Mouse (Mus musculus) MEL (cell line): ENCODE results near the gene Zfp655. TPM values are rescaled to one million over a fixed set of nuclear protein-coding genes. Genes with fewer than 3 reads are reported as not detected.
"Not testable (repeated sequence)": the region's sequence is repeated elsewhere in the genome, so short reads cannot be mapped to it uniquely, and the experiment has no call there.

Experiments
- DNase-seq: peaks from one replicate; pipeline ENCODE4 v3.0.0; 2011; ENCODE audit warnings: low read depth, low spot score
- H3K27ac ChIP-seq: 2 replicates; pipeline ENCODE4 v1.5.1; 2012; ENCODE audit warnings: low read depth, mild to moderate bottlenecking, control low read depth, low read length, moderate library complexity; ENCODE audit not compliant: control insufficient read depth
- H3K27me3 ChIP-seq, 2 experiments: fragments of 150-350 bp in 1 of 2; sonication (generic) in 1 of 2; 2 replicates each; pipeline ENCODE4 v1.6.1; 2012; ENCODE audit warnings: low read length in 2 of 2, mild to moderate bottlenecking in 2 of 2, improper control_type of control experiment in 1 of 2, moderate library complexity in 1 of 2; ENCODE audit not compliant: insufficient read depth in 2 of 2, control insufficient read depth in 1 of 2
- H3K36me3 ChIP-seq, 2 experiments: 2 replicates each; pipeline ENCODE4 v1.6.1; 2012 to 2014; ENCODE audit warnings: low read length in 2 of 2, improper control_type of control experiment in 1 of 2, inconsistent platforms in 1 of 2, mild to moderate bottlenecking in 1 of 2; ENCODE audit not compliant: insufficient read depth in 2 of 2, control insufficient read depth in 1 of 2
- H3K4me1 ChIP-seq, 2 experiments: fragments of 150-350 bp in 1 of 2; sonication (generic) in 1 of 2; 2 replicates each; pipeline ENCODE4 v1.6.1; 2012; ENCODE audit warnings: low read length in 2 of 2, improper control_type of control experiment in 1 of 2, mild to moderate bottlenecking in 1 of 2; ENCODE audit not compliant: insufficient read depth in 2 of 2, control insufficient read depth in 1 of 2
- H3K4me3 ChIP-seq, 2 experiments: fragments of 150-350 bp in 1 of 2; sonication (generic) in 1 of 2; 2 replicates each; pipeline ENCODE4 v1.5.1; 2012; ENCODE audit warnings: low read depth in 2 of 2, low read length in 2 of 2, mild to moderate bottlenecking in 2 of 2, moderate library complexity in 2 of 2, control low read depth in 1 of 2, improper control_type of control experiment in 1 of 2; ENCODE audit not compliant: control insufficient read depth in 1 of 2, insufficient read depth in 1 of 2
- H3K79me2 ChIP-seq: 2 replicates; pipeline ENCODE4 v1.6.1; 2012; ENCODE audit warnings: mild to moderate bottlenecking, low read length, moderate library complexity; ENCODE audit not compliant: control insufficient read depth, poor library complexity, insufficient read depth
- H3K9ac ChIP-seq: 2 replicates; pipeline ENCODE4 v1.6.1; 2012; ENCODE audit warnings: low read depth, mild to moderate bottlenecking, control low read depth, low read length, moderate library complexity; ENCODE audit not compliant: control insufficient read depth, poor library complexity, severe bottlenecking
- H3K9me3 ChIP-seq: fragments of 150-350 bp; sonication (generic); replicated peaks from 2 replicates; pipeline ENCODE4 v1.6.1; 2012; ENCODE audit warnings: mild to moderate bottlenecking, low read length, improper control_type of control experiment, moderate library complexity; ENCODE audit not compliant: insufficient read depth
- BHLHE40 ChIP-seq: IDR thresholded peaks from 2 replicates; pipeline ENCODE4 v1.6.1; 2012; ENCODE audit warnings: low read depth, mild to moderate bottlenecking, inconsistent platforms, low read length, improper control_type of control experiment, borderline replicate concordance
- CHD2 ChIP-seq: IDR thresholded peaks from 2 replicates; pipeline ENCODE4 v1.6.1; 2011; ENCODE audit warnings: low read length, improper control_type of control experiment
- ELF1 ChIP-seq: IDR thresholded peaks from 2 replicates; pipeline ENCODE4 v1.6.1; 2014; ENCODE audit warnings: low read depth, mild to moderate bottlenecking, inconsistent platforms, low read length, improper control_type of control experiment, moderate library complexity
- EP300 ChIP-seq, 2 experiments: IDR thresholded peaks; 2 replicates each; pipeline ENCODE4 v1.6.1; 2011; ENCODE audit warnings: improper control_type of control experiment in 2 of 2, low read length in 2 of 2, low read depth in 1 of 2, mild to moderate bottlenecking in 1 of 2
- ETS1 ChIP-seq: IDR thresholded peaks from 2 replicates; pipeline ENCODE4 v1.6.1; 2012; ENCODE audit warnings: low read depth, mild to moderate bottlenecking, inconsistent platforms, low read length, improper control_type of control experiment, moderate library complexity
- GATA1 ChIP-seq: IDR thresholded peaks from 2 replicates; pipeline ENCODE4 v1.6.1; 2011; ENCODE audit warnings: low read depth, low read length, improper control_type of control experiment
- JUND ChIP-seq: IDR thresholded peaks from 2 replicates; pipeline ENCODE4 v1.6.1; 2011; ENCODE audit warnings: low read depth, mild to moderate bottlenecking, improper control_type of control experiment, low read length
- MAX ChIP-seq: IDR thresholded peaks from 2 replicates; pipeline ENCODE4 v1.6.1; 2011; ENCODE audit warnings: low read length, improper control_type of control experiment
- MAZ ChIP-seq: IDR thresholded peaks from 2 replicates; pipeline ENCODE4 v1.6.1; 2012; ENCODE audit warnings: low read depth, mild to moderate bottlenecking, inconsistent platforms, low read length, improper control_type of control experiment
- MXI1 ChIP-seq: IDR thresholded peaks from 2 replicates; pipeline ENCODE4 v1.6.1; 2011; ENCODE audit warnings: mild to moderate bottlenecking, low read depth, low read length, improper control_type of control experiment
- MYC ChIP-seq: IDR thresholded peaks from 2 replicates; pipeline ENCODE4 v1.6.1; 2011; ENCODE audit warnings: low read depth, mild to moderate bottlenecking, low read length, improper control_type of control experiment, moderate library complexity
- POLR2A ChIP-seq, 2 experiments: IDR thresholded peaks; 2 replicates each; pipeline ENCODE4 v1.6.1; 2011 to 2012; ENCODE audit warnings: low read length in 2 of 2, mild to moderate bottlenecking in 2 of 2, control low read depth in 1 of 2, improper control_type of control experiment in 1 of 2, low read depth in 1 of 2, moderate library complexity in 1 of 2; ENCODE audit not compliant: control insufficient read depth in 1 of 2, insufficient read depth in 1 of 2, poor library complexity in 1 of 2
- POLR2AphosphoS2 ChIP-seq: IDR thresholded peaks from 2 replicates; pipeline ENCODE4 v1.6.1; 2011; ENCODE audit warnings: low read length, improper control_type of control experiment
- RAD21 ChIP-seq: IDR thresholded peaks from 2 replicates; pipeline ENCODE4 v1.6.1; 2011; ENCODE audit warnings: mild to moderate bottlenecking, low read depth, low read length, improper control_type of control experiment
- RCOR1 ChIP-seq: IDR thresholded peaks from 2 replicates; pipeline ENCODE4 v1.6.1; 2012; ENCODE audit warnings: low read depth, mild to moderate bottlenecking, inconsistent platforms, low read length, improper control_type of control experiment
- SIN3A ChIP-seq: IDR thresholded peaks from 2 replicates; pipeline ENCODE4 v1.6.1; 2012; ENCODE audit warnings: low read length, improper control_type of control experiment, inconsistent platforms
- TAL1 ChIP-seq: IDR thresholded peaks from 2 replicates; pipeline ENCODE4 v1.6.1; 2012; ENCODE audit warnings: mild to moderate bottlenecking, inconsistent platforms, low read length, moderate library complexity, mixed read lengths
- TCF12 ChIP-seq: IDR thresholded peaks from 2 replicates; pipeline ENCODE4 v1.6.1; 2014; ENCODE audit warnings: low read depth, mild to moderate bottlenecking, inconsistent platforms, low read length, improper control_type of control experiment, moderate library complexity
- ZC3H11A ChIP-seq: IDR thresholded peaks from 2 replicates; pipeline ENCODE4 v1.6.1; 2012; ENCODE audit warnings: low read depth, mild to moderate bottlenecking, inconsistent platforms, low read length, improper control_type of control experiment
- ZKSCAN1 ChIP-seq: IDR thresholded peaks from 2 replicates; pipeline ENCODE4 v1.6.1; 2012; ENCODE audit warnings: low read depth, mild to moderate bottlenecking, inconsistent platforms, low read length, improper control_type of control experiment, moderate library complexity
- ZMIZ1 ChIP-seq: IDR thresholded peaks from 2 replicates; pipeline ENCODE4 v1.6.1; 2012; ENCODE audit warnings: low read depth, mild to moderate bottlenecking, inconsistent platforms, low read length, improper control_type of control experiment, moderate library complexity
- polyA plus RNA-seq, 2 experiments: library from polyadenylated mRNA; stranded (reverse) in 1 of 2; unstranded in 1 of 2; fragments of >175 nt in 1 of 2; fragments of >200 nt in 1 of 2; gene quantifications; 2 replicates each; pipeline versions ENCODE4 v1.2.1 to v1.2.4; 2012; ENCODE audit warnings: low replicate concordance in 2 of 2, low read depth in 1 of 2; ENCODE audit not compliant: insufficient read length in 2 of 2, insufficient read depth in 1 of 2, missing spikeins in 1 of 2
- total RNA-seq: library from RNA; depleted of rRNA; stranded (reverse); fragments of 300-350 nt; gene quantifications from 2 replicates; pipeline ENCODE4 v1.2.3, GENCODE M21; 2012

Gene Zfp655
- total and polyA plus RNA-seq, 3 experiments: 25.2 to 35.3 (median 26.9) TPM

DNA sequence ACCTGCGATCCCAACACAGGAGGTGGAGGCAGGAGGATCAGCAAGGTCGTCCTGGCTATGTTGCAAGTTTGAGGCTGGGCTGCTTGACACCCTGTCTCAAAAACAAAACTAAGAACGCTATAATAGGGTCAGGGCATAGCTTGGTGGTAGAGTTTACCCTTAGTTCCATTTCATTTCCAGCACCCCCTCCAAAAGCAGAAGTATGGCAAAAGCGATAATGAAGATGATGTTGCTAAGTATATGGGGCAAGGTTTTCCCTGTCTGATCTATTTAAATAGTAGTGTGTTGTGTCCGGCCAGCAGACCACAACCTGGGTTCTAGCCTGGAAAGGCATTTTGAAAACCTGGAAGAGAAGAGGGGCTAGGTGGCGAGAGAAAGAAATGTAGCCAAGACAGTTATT, 23.6 kb upstream of the Zfp655 start:
- peak overlapping the region; percentile 33 to 38 for H3K4me3 ChIP-seq
- H3K4me1 ChIP-seq: peaks cover 0 to 14% of the 10 kb centered on the region in 2 experiments; a peak in 3 of 4 replicates
- DNase-seq: peak; percentile 78
- H3K27me3 ChIP-seq: no peaks in the 10 kb centered on the region
- H3K36me3 ChIP-seq: peaks cover 0 to 18% of the 10 kb centered on the region in 2 experiments; a peak in 2 of 4 replicates
- peak overlapping the region; percentile 57 for H3K9ac ChIP-seq
- 0 out of 2 replicates have a peak, but pooled peaks have one; percentile 9 for TF ChIP-seq TAL1
- TF ChIP-seq ZMIZ1: no peak
- no peak for TF ChIP-seq POLR2AphosphoS2
- no peak for TF ChIP-seq ZKSCAN1
- TF ChIP-seq ELF1: no peak
- TF ChIP-seq MYC: 0 out of 2 replicates have a peak, but pooled peaks have one; percentile 44
- TF ChIP-seq EP300 (IDR thresholded peaks at IDR 0.05; ENCODE audit: low read depth in 1 of 2, low read length in 2 of 2): peak in 1 of 2 experiments; percentile 54; a peak in 2 of 4 replicates
- peak; percentile 52; the same call in 1 of the 2 replicates for TF ChIP-seq BHLHE40
- TF ChIP-seq RAD21: no peak
- TF ChIP-seq RCOR1: peak; percentile 32; the same call in 1 of the 2 replicates
- no peak for TF ChIP-seq ZC3H11A
- TF ChIP-seq JUND: 0 out of 2 replicates have a peak, but pooled peaks have one; percentile 14
- TF ChIP-seq GATA1: 0 out of 2 replicates have a peak, but pooled peaks have one; percentile 32
- 0 out of 2 replicates have a peak, but pooled peaks have one; percentile 56 for TF ChIP-seq MAZ
- 0 out of 2 replicates have a peak, but pooled peaks have one; percentile 8 for TF ChIP-seq ETS1
- peak; percentile 61; the same call in 1 of the 2 replicates for TF ChIP-seq MAX
- peak; percentile 72 for TF ChIP-seq SIN3A
- 0 out of 2 replicates have a peak, but pooled peaks have one; percentile 8 for TF ChIP-seq TCF12
- TF ChIP-seq MXI1: peak; percentile 63; the same call in 1 of the 2 replicates
- no peak for TF ChIP-seq CHD2
- TF ChIP-seq, all 39 proteins: peak for 13
- Histone ChIP-seq H3K9me3 (no peaks in the 10 kb centered on the region), H3K27ac (peak overlapping the region; percentile 82), H3K79me2 (peaks cover 13% of the 10 kb centered on the region)

GRCm38 (mm10) chr5:145208391-145208790, 23.1 kb upstream of the Zfp655 start:
- not testable (repeated sequence) for H3K27me3 ChIP-seq, H3K9me3 ChIP-seq, H3K4me1 ChIP-seq
- Histone ChIP-seq H3K27ac (peak overlapping the region; percentile 82), H3K36me3 (peaks cover 0 to 16% of the 10 kb centered on the region in 2 experiments; a peak in 2 of 4 replicates), H3K79me2 (peaks cover 13% of the 10 kb centered on the region), H3K4me3 (peak overlapping the region; percentile 21; a peak in 2 of 4 replicates), H3K9ac (peak overlapping the region; percentile 24; the same call in 1 of the 2 replicates)
- TF ChIP-seq MAX (0 out of 2 replicates have a peak, but pooled peaks have one; percentile 8), MXI1 (0 out of 2 replicates have a peak, but pooled peaks have one; percentile 29), POLR2A (IDR thresholded peaks at IDR 0.05; ENCODE audit: control insufficient read depth in 1 of 2, insufficient read depth in 1 of 2, low read depth in 1 of 2, low read length in 2 of 2, poor library complexity in 1 of 2) (peak in 1 of 2 experiments; percentile 32; a peak in 1 of 4 replicates), SIN3A (peak; percentile 61; the same call in 1 of the 2 replicates), BHLHE40 (peak; percentile 35; the same call in 1 of the 2 replicates)
- peak; percentile 78 for DNase-seq
